Mouse (Mus musculus): Measurements from ENCODE around the gene Chst13.

GRCm38 (mm10) chr6:90374647-90375046 lies 49.7 kb upstream of the Chst13 start:
- TF ChIP-seq CTCF (IDR thresholded peaks at IDR 0.05) (no peak), EP300 (IDR thresholded peaks at IDR 0.05) (no peak)

All from lung, postnatal 0 days (tissue).